Mouse (Mus musculus): ENCODE measurements around the gene Thyn1. TPM values are rescaled to one million over a fixed set of nuclear protein-coding genes. Genes with fewer than 3 reads are reported as not detected.
A peak's percentile ranks its signal among the peaks of the same experiment; 100 is the strongest.

Gene Thyn1
- 126 and 136 TPM in 2 replicates for polyA plus RNA-seq (2015; fragmentation: Nextera tagmentation; extraction: Ambion mirVana)

DNA sequence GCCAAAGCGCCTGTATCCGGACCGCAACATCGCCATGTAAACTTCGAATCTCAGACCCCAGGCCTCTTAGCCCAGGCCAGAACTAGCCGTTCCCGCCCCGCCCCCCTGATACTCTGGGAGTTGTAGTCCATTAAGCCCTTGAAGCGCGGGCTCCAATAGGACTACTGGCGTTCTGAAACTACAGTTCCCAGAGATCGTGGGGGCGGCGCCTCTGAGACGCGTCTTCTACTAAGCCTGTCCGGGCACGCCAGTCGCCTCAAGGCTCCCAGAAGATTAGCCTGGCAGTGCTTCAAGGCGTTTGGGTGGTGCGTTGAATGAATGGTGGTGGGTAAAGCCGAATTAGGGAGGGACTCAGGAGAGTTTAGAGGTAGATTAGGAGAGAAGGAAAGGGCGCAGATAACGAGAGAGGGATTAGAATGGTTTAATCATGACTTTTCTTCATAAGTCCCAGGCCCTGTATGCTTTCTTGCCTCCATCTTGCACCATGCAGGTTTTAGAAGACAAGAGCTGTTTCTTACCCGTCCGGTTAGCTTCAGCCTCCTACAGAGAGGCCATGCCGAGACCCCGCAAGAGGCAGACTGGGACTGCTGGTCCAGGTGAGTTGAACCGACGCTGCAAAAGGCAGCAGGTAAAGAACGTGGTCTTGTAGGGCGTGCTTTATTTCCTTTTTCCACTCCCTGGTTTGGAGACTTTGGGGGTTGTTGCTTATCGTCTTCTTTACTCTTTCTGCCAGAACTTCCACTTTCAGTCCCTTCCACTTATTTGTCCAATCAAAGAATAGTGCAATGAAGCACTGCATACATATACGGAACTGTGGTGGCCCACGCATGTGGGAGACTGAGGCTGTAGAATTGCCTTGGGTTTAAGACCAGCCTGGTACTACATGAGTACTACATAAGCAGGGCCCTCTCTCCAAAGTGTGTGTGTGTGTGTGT is at the start of gene Thyn1, which contains the start of gene Acad8:
Gene Thyn1, plus strand, starts transcription at position 250 of the 935 bp plus-strand sequence.
Gene Acad8, minus strand, starts transcription at position 106 of the 935 bp plus-strand sequence.
- Histone ChIP-seq H3K4me2 (replicated peaks) (peak within 1 kb of the TSS; percentile 76), H3K36me3 (peaks cover 21% of the 10 kb centered on the region), H3K4me3 (replicated peaks) (peak within 1 kb of the TSS; percentile 67), H3K4me1 (replicated peaks) (peaks cover 29% of the 10 kb centered on the region), H3K9ac (replicated peaks) (peak within 1 kb of the TSS; percentile 84), H3K9me3 (no peaks in the 10 kb centered on the region), H3K27ac (peak within 1 kb of the TSS; percentile 45), H3K27me3 (no peaks in the 10 kb centered on the region)
- 2% methylated on average over 35 of the region's 35 CpGs for WGBS
- ATAC-seq, result peak; percentile 100

DNA sequence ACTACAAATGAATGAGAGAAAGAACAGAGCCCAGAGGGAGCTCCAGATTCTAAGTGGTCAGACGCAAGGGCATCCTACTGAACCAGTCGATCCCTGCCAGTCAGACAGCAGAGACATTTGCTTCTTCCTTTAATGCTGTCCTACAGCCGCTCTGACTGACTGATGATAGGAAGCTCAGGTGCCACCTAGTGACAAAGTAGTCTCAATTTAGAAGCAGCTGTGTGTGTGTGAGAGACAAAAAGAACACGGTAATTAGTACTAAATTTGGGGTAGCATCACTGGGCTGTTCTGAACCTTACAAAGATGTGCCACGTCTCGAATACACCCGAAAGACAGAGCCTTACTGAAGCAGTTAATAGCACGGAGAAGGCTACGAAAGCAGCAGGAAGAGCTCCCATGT is 21.8 kb upstream of the Thyn1 start:
- Histone ChIP-seq H3K27ac (no peak overlapping the region), H3K9ac (replicated peaks) (no peak overlapping the region), H3K36me3 (peaks cover 64% of the 10 kb centered on the region), H3K9me3 (no peaks in the 10 kb centered on the region), H3K4me2 (replicated peaks) (no peak overlapping the region), H3K4me1 (replicated peaks) (no peaks in the 10 kb centered on the region), H3K4me3 (replicated peaks) (no peak overlapping the region), H3K27me3 (no peaks in the 10 kb centered on the region)
- 90% methylated on average over 9 of the region's 9 CpGs for WGBS
- ATAC-seq, result no peak

DNA sequence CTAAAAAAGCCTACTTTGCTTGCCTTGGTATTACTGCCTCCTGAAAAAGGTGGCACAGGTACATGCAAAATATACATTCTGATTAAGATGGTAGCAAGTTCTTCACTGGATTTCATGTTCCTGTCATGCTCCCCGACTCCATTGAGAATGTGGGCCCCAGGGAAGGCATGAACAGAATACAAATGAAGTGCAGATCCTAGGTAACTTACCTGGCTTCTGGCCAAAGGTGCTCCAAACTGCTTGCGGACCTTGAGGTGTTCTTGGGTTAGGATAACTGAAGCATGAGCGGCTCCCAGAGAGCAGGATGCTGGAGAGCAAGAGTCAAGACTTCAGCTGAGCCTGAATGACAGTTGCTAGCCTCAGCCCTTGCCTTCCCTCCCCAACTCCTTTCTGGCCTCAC is 20.7 kb upstream of the Thyn1 start:
- no peak for ATAC-seq
- 89% methylated on average over 3 of the region's 3 CpGs for WGBS
- no peak overlapping the region for H3K4me3 ChIP-seq (replicated peaks)

DNA sequence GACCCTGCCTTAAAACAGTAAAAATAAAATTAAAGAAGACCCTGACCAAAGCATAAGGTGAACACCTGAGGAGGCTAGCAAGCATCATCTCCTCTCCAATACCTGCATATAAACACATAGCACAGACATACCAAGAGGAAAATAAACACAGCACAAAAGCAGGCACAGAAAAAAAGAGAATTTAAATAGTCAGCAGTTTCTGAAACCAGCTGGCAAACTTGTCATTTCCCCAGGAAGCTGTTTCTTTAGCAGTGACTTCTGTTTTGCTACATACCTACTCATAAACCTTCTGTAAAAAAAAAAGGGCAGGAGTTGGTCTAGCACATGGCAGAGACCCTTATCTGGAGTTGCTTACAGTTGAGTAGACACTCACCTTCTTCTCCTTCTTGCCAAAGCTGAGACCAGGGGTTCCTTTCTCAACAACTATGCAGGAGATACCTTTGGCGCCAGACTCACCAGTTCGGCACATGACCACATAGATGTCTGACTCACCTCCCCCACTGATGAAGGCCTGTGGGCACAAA is 14.4 kb upstream of the Thyn1 start:
- Histone ChIP-seq H3K36me3 (peaks cover 58% of the 10 kb centered on the region), H3K9me3 (no peaks in the 10 kb centered on the region), H3K27ac (no peak overlapping the region), H3K4me3 (replicated peaks) (no peak overlapping the region), H3K4me2 (replicated peaks) (no peak overlapping the region), H3K4me1 (replicated peaks) (no peaks in the 10 kb centered on the region), H3K9ac (replicated peaks) (no peak overlapping the region), H3K27me3 (no peaks in the 10 kb centered on the region)
- 88% methylated on average over 2 of the region's 2 CpGs for WGBS
- ATAC-seq, result no peak

More for the DNA sequence above, 20.7 kb upstream of the Thyn1 start:
- Histone ChIP-seq H3K36me3 (peaks cover 61% of the 10 kb centered on the region), H3K4me2 (replicated peaks) (no peak overlapping the region), H3K4me1 (replicated peaks) (no peaks in the 10 kb centered on the region), H3K9ac (replicated peaks) (no peak overlapping the region), H3K27me3 (no peaks in the 10 kb centered on the region), H3K9me3 (no peaks in the 10 kb centered on the region), H3K27ac (no peak overlapping the region)

DNA sequence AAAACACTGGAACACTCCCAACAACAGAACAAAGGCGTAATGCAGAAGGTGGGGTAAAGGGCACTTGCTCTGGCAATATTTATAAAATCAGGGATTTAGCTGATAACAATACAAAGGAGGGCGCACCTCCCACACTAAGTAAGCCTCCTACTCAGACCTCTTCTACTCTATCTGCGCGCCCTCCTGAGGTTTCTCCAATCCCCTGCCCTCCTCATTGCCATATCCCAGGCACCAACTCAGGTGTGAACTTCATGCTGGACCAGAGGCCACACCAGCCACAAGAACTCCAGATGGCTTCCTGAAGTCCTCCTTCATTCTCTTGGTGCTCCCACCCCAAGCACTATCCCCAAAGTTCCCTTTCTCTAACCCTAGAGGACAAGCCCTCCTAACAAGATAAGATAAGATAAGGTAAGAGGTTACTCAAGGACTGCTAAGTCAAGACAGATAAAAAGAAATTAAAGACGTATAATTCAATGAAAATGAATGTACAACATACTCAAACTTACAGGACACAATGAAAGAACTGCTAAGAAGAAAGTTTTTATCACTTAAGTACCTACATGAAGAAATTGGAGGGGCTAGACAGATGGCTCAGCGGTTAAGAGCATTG is 13.7 kb upstream of the Thyn1 start:
- no peak overlapping the region for H3K4me2 ChIP-seq (replicated peaks)
- H3K9me3 ChIP-seq, result no peaks in the 10 kb centered on the region
- WGBS, result 98% methylated on average over 6 of the region's 6 CpGs
- H3K27ac ChIP-seq, result no peak overlapping the region
- no peaks in the 10 kb centered on the region for H3K4me1 ChIP-seq (replicated peaks)
- H3K9ac ChIP-seq (replicated peaks), result no peak overlapping the region
- H3K36me3 ChIP-seq, result peaks cover 59% of the 10 kb centered on the region
- no peaks in the 10 kb centered on the region for H3K27me3 ChIP-seq
- no peak for ATAC-seq
- H3K4me3 ChIP-seq (replicated peaks), result no peak overlapping the region

DNA sequence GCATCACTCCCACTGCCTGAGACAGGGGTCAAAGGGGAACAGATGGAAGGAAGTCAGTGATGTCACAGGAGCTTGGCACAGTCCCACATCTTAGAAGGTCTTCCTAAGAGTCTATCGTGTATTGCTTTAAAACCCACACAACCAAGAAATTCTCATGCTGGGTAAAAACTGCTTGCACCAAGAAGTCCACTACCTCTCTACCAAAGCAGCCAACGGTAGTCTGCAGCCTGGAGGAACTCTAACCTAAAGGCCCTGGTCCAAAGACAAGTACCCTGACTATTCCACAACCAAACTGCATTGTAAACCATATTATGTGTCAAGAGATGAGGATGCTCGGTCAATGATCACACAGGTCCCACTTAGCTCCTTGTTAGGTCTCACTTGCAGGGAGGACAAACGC is 9.3 kb upstream of the Thyn1 start:
- Histone ChIP-seq H3K9ac (replicated peaks) (no peak overlapping the region), H3K4me2 (replicated peaks) (no peak overlapping the region), H3K9me3 (no peaks in the 10 kb centered on the region), H3K36me3 (peaks cover 53% of the 10 kb centered on the region), H3K27ac (no peak overlapping the region), H3K4me1 (replicated peaks) (no peaks in the 10 kb centered on the region), H3K27me3 (no peaks in the 10 kb centered on the region), H3K4me3 (replicated peaks) (no peak overlapping the region)
- no peak for ATAC-seq
- WGBS, result 92% methylated on average over 4 of the region's 4 CpGs

DNA sequence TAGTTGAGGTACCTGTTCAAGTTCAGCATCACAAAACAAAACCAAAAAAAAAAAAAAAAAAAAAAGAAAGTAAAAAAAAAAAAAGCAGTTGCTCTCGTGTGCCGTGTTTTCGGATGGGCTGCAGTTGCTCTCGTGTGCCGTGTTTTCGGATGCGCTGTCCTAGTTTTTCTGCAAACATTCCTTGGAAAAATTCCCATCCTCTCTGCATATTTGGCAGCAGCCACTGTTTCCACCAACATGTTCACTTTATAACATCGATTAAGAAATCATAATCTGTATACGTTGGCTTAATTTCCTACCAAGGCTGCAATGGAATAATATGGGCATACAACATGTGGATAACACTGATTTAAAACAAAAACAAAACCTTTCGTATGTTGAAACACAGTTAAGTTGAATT is 6.4 kb upstream of the Thyn1 start:
- Histone ChIP-seq H3K4me1 (replicated peaks) (peaks cover 1% of the 10 kb centered on the region; the same call in 1 of the 2 replicates), H3K4me3 (replicated peaks) (no peak overlapping the region), H3K27me3 (no peaks in the 10 kb centered on the region), H3K27ac (no peak overlapping the region), H3K9ac (replicated peaks) (no peak overlapping the region), H3K4me2 (replicated peaks) (no peak overlapping the region), H3K36me3 (peaks cover 36% of the 10 kb centered on the region), H3K9me3 (no peaks in the 10 kb centered on the region)
- ATAC-seq, result no peak
- 98% methylated on average over 10 of the region's 10 CpGs for WGBS

DNA sequence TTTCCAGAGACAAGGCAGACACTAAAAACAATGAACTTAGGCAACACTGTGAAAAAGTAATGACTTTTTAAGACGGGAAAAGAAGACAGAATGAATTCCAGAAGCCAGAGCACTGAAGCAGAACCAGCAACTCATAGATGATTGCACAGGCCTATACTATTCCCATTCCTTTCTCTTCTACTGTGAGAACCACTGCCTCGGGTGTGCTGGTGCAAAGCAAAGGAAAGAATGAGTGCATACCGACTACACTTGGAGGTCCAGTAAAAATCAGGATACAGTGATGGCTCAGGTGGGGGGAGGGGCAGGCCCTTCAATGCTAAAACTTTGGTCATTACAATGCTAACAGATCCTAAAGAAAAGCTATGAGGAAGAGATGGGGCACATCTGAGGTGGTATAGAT is 5.6 kb upstream of the Thyn1 start:
- H3K27ac ChIP-seq, result no peak overlapping the region
- H3K36me3 ChIP-seq, result peaks cover 30% of the 10 kb centered on the region
- 75% methylated on average over 3 of the region's 3 CpGs for WGBS
- no peaks in the 10 kb centered on the region for H3K9me3 ChIP-seq
- H3K4me3 ChIP-seq (replicated peaks), result no peak overlapping the region
- no peak overlapping the region for H3K9ac ChIP-seq (replicated peaks)
- peaks cover 7% of the 10 kb centered on the region for H3K4me1 ChIP-seq (replicated peaks)
- H3K27me3 ChIP-seq, result no peaks in the 10 kb centered on the region
- ATAC-seq, result no peak
- H3K4me2 ChIP-seq (replicated peaks), result no peak overlapping the region

DNA sequence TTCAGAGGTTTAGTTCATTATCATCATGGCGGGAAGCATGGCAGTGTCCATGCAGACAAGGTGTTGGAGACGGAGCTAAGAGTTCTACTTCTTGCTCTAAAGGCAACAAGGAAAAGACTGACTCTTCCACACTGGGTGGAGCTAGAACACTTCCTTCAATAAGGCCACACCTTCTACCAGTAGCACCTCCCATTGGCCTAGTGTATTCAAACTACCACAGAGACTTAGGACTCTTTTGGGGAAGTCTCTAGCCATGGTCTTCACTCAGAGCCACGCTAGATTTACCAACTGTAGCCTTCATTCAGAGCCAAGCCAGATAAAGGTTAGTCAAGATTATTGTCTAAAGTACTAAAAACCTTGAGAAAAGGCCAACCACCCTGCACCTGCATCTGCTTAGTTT is 2.4 kb upstream of the Thyn1 start:
- 94% methylated on average over 3 of the region's 3 CpGs for WGBS

DNA sequence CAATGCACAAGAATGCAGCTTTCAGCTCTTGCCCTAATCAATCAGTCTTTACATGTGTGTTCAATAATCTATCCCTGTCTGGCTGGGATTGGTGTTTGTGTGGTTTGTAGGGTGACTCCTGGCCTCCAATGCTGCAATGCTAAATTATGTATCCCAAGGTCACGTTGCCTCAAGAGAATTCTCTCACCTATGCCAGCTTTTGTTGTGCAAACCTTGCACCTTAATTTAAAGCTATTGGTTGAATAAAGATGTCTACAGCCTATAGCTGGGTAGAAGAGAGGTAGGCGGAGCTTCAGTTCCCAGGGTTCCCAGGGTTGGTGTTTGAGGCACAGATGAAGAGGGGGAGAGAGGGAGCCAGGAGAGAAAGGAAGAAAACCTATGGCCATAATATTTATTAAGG is 2.0 kb upstream of the Thyn1 start:
- no peak overlapping the region for H3K4me3 ChIP-seq (replicated peaks)
- no peak for ATAC-seq
- H3K4me1 ChIP-seq (replicated peaks), result peaks cover 29% of the 10 kb centered on the region
- no peak overlapping the region for H3K27ac ChIP-seq
- WGBS, result 97% methylated on average over 2 of the region's 2 CpGs
- H3K36me3 ChIP-seq, result no peaks in the 10 kb centered on the region
- no peaks in the 10 kb centered on the region for H3K9me3 ChIP-seq
- no peak overlapping the region for H3K9ac ChIP-seq (replicated peaks)
- H3K27me3 ChIP-seq, result no peaks in the 10 kb centered on the region
- no peak overlapping the region for H3K4me2 ChIP-seq (replicated peaks)

More for the DNA sequence above, 2.4 kb upstream of the Thyn1 start:
- Histone ChIP-seq H3K36me3 (no peaks in the 10 kb centered on the region), H3K9me3 (no peaks in the 10 kb centered on the region), H3K27ac (no peak overlapping the region), H3K4me2 (replicated peaks) (no peak overlapping the region), H3K27me3 (no peaks in the 10 kb centered on the region), H3K4me1 (replicated peaks) (peaks cover 29% of the 10 kb centered on the region), H3K9ac (replicated peaks) (no peak overlapping the region), H3K4me3 (replicated peaks) (no peak overlapping the region)
- no peak for ATAC-seq

DNA sequence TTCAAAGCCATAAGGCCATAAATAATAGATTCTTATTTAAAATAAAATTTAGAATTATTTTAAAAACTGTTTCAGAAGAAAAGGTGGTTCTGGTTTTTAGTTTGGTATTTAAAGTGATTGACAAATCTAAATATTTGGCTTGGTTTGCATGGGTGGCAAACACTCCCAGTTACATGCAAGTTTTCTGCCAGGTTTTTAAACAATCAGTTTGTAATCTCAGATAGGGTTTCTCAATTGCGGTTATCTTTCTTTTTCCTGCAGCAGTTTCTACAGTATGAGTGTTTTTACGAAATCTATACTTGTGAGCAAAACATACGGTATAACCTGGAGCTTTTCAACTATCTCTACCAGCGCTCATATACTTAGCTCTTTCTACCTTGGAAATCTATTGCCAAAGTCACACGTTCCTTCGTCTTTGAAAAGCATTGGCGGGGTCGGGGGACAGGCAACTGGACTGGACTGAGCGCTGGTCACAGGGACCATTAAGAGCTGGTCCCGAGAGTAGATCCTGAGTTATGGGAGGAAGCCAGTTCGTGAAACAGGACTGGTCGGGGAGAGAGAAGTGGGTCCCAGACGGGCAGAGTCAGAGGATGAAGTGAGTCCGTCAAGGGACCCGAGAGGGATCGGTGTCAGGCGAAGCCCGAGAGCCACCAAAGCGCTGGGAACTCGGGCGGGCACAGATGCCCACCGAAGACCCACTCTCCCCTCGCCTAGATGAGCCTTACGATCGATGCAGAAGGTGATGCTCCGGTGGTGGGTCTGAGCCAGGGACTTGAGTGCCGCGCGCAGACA is 645 bp upstream of the Thyn1 start:
- Histone ChIP-seq H3K9me3 (no peaks in the 10 kb centered on the region), H3K27me3 (no peaks in the 10 kb centered on the region), H3K4me2 (replicated peaks) (peak overlapping the region; percentile 76), H3K27ac (peak overlapping the region; percentile 45), H3K4me1 (replicated peaks) (peaks cover 29% of the 10 kb centered on the region), H3K36me3 (peaks cover 13% of the 10 kb centered on the region), H3K4me3 (replicated peaks) (peak overlapping the region; percentile 67), H3K9ac (replicated peaks) (peak overlapping the region; percentile 84)
- 4% methylated on average over 29 of the region's 29 CpGs for WGBS
- ATAC-seq, result peak; percentile 81; the same call in 1 of the 2 replicates
